Mouse (Mus musculus): ENCODE data around the gene Cd72.

- TF ChIP-seq CTCF (conservative IDR thresholded peaks at IDR 0.05 in 1 of 2, IDR thresholded peaks at IDR 0.05 in 1 of 2; ENCODE audit: low read depth in 2 of 2, low read length in 2 of 2) (peak; percentile 26 to 95; a peak in 3 of 4 replicates), USF1 (IDR thresholded peaks at IDR 0.05; ENCODE audit: low read depth, low read length) (no peak), ZC3H11A (IDR thresholded peaks at IDR 0.05; ENCODE audit: low read depth, low read length) (peak; percentile 50; the same call in 1 of the 2 replicates), NELFE (IDR thresholded peaks at IDR 0.05; ENCODE audit: low read depth, low read length) (no peak), ZMIZ1 (IDR thresholded peaks at IDR 0.05; ENCODE audit: low read depth, low read length) (no peak), POLR2A (IDR thresholded peaks at IDR 0.05; ENCODE audit: low read depth, low read length) (peak; percentile 29; the same call in 1 of the 2 replicates), MAZ (IDR thresholded peaks at IDR 0.05; ENCODE audit: low read depth, low read length) (peak; percentile 70; the same call in 1 of the 2 replicates), USF2 (conservative IDR thresholded peaks at IDR 0.05; ENCODE audit: low read depth, low read length) (no peak), CHD2 (IDR thresholded peaks at IDR 0.05; ENCODE audit: low read length) (peak; percentile 63), ELF1 (IDR thresholded peaks at IDR 0.05; ENCODE audit: low read depth, low read length) (no peak), EP300 (IDR thresholded peaks at IDR 0.05; ENCODE audit: low read length) (no peak), CHD1 (IDR thresholded peaks at IDR 0.05; ENCODE audit: low read depth, low read length) (no peak), MEF2A (IDR thresholded peaks at IDR 0.05; ENCODE audit: borderline replicate concordance, low read depth, low read length) (no peak)
These were observed 24.7 kb upstream of the Cd72 start for GRCm38 (mm10) chr4:43478906-43479832.
